Mouse (Mus musculus) cerebellum, adult 2 months (tissue): ENCODE results near the gene Pqlc2.

ENCODE experiments used
- CTCF ChIP-seq: fragments of 200-500 bp; IDR thresholded peaks from 2 replicates; pipeline ENCODE4 v1.5.1; 2011; ENCODE audit warnings: low read depth, mild to moderate bottlenecking, control low read depth, low read length, moderate library complexity, borderline replicate concordance; ENCODE audit not compliant: insufficient read depth
- POLR2A ChIP-seq: fragments of 200-500 bp; IDR thresholded peaks from 2 replicates; pipeline ENCODE4 v1.6.1; 2011; ENCODE audit warnings: low read length, control low read depth, borderline replicate concordance; ENCODE audit not compliant: insufficient read depth

GRCm38 (mm10) chr4:139266500-139266865, 44.0 kb downstream of the Pqlc2 start:
- TF ChIP-seq CTCF (no peak), POLR2A (no peak)
